Mouse (Mus musculus) thymus, postnatal 25 days (tissue): ENCODE data around the gene Sars2.
"Not testable (repeated sequence)": the region's sequence is repeated elsewhere in the genome, so short reads cannot be mapped to it uniquely, and the experiment has no call there.

Experiments used
- DNase-seq: peaks from one replicate; pipeline ENCODE4 v3.0.0; 2022

Gene Sars2

GRCm38 (mm10) chr7:28741709-28742438 lies at the start of gene Sars2, which contains the start of gene Mrps12:
Sars2 (plus strand) TSS chr7:28741992.
Mrps12 (minus strand) TSS chr7:28741820.
- peak; percentile 96 for DNase-seq

GRCm38 (mm10) chr7:28692545-28693320 lies 49.1 kb upstream of the Sars2 start, which contains the start of gene Fbxo27:
Fbxo27 (plus strand) TSS chr7:28692849.
- DNase-seq = no peak

GRCm38 (mm10) chr7:28693321-28693966 lies 48.3 kb upstream of the Sars2 start:
- peak; percentile 90 for DNase-seq

GRCm38 (mm10) chr7:28694423-28694822 lies 47.4 kb upstream of the Sars2 start:
- DNase-seq = peak; percentile 45

GRCm38 (mm10) chr7:28694966-28695511 lies 46.8 kb upstream of the Sars2 start:
- DNase-seq = no peak

- no peak for DNase-seq
Measured at GRCm38 (mm10) chr7:28697277-28697676, 44.5 kb upstream of the Sars2 start.

GRCm38 (mm10) chr7:28700269-28700668 lies 41.5 kb upstream of the Sars2 start:
- no peak for DNase-seq

- DNase-seq = not testable (repeated sequence)
Measured at GRCm38 (mm10) chr7:28701306-28701705, 40.5 kb upstream of the Sars2 start.

- DNase-seq = no peak
Measured at GRCm38 (mm10) chr7:28702601-28703143, 39.1 kb upstream of the Sars2 start.

GRCm38 (mm10) chr7:28709454-28709853 lies 32.3 kb upstream of the Sars2 start:
- DNase-seq = no peak

GRCm38 (mm10) chr7:28710962-28711361 lies 30.8 kb upstream of the Sars2 start:
- no peak for DNase-seq

- DNase-seq = no peak
Measured at GRCm38 (mm10) chr7:28714667-28715066, 27.1 kb upstream of the Sars2 start.

- no peak for DNase-seq
Measured at GRCm38 (mm10) chr7:28715598-28715997, 26.2 kb upstream of the Sars2 start.

- peak; percentile 64 for DNase-seq
Measured at GRCm38 (mm10) chr7:28716590-28717281, 25.1 kb upstream of the Sars2 start, which contains the start of gene Fbxo17. Fbxo17 (plus strand) TSS chr7:28716804.

- DNase-seq = no peak
Measured at GRCm38 (mm10) chr7:28717726-28718125, 24.1 kb upstream of the Sars2 start.

- no peak for DNase-seq
Measured at GRCm38 (mm10) chr7:28719159-28719558, 22.6 kb upstream of the Sars2 start.

- DNase-seq = no peak
Measured at GRCm38 (mm10) chr7:28719650-28720049, 22.1 kb upstream of the Sars2 start.

GRCm38 (mm10) chr7:28720753-28721537 lies 20.8 kb upstream of the Sars2 start:
- no peak for DNase-seq

- DNase-seq = no peak
Measured at GRCm38 (mm10) chr7:28722079-28722478, 19.7 kb upstream of the Sars2 start.

- no peak for DNase-seq
Measured at GRCm38 (mm10) chr7:28724613-28725012, 17.2 kb upstream of the Sars2 start.

GRCm38 (mm10) chr7:28726600-28726999 lies 15.2 kb upstream of the Sars2 start:
- peak; percentile 80 for DNase-seq
